Mouse (Mus musculus): Measurements from ENCODE around the gene Col1a1. TPM values are rescaled to one million over a fixed set of nuclear protein-coding genes. Genes with fewer than 3 reads are reported as not detected.

Col1a1 gene
- polyA plus RNA-seq, 1 experiment from 2014 or later: 1,421 TPM

- H3K36me3 ChIP-seq (ENCODE audit: control insufficient read depth, insufficient read depth, low read length): peaks cover 23% of the 10 kb centered on the region; the same call in 1 of the 2 replicates
- H3K4me3 ChIP-seq (ENCODE audit: low read length): no peak overlapping the region
- no peak for ATAC-seq (ENCODE audit: low read depth)
- H3K4me1 ChIP-seq (replicated peaks; ENCODE audit: control insufficient read depth, insufficient read depth, low read length): peaks cover 13% of the 10 kb centered on the region
- H3K4me2 ChIP-seq (ENCODE audit: low read depth, low read length): no peak overlapping the region
- no peak overlapping the region for H3K9ac ChIP-seq (ENCODE audit: low read length)
- H3K9me3 ChIP-seq (ENCODE audit: control insufficient read depth, low read length): no peaks in the 10 kb centered on the region
- WGBS: 47% methylated on average over 13 of the region's 13 CpGs
- no peaks in the 10 kb centered on the region for H3K27me3 ChIP-seq (ENCODE audit: control insufficient read depth, insufficient read depth, low read depth, low read length)
- peak overlapping the region; percentile 1; the same call in 1 of the 2 replicates for H3K27ac ChIP-seq (ENCODE audit: low read length)
Measured at GRCm38 (mm10) chr11:94942282-94943023, 6.4 kb downstream of the Col1a1 start.

DNA sequence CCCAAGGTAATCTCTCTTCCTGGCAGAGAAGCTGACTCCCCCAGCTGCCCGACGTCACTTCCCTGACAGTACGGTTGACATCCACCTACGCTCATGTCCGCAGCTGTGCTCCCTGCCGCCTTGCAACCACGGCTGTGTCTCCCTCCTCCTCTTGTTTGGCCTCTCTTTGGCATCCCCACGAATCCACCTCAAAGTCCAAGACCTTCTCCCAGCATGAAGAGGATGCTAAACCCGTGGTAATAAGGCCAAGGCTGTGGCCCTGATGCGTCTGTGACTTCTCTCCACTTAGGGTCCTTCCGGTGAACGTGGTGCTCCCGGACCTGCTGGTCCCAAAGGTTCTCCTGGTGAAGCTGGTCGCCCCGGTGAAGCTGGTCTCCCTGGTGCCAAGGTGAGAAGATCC lies 7.0 kb downstream of the Col1a1 start:
- H3K9ac ChIP-seq (ENCODE audit: low read length): no peak overlapping the region
- H3K27ac ChIP-seq (ENCODE audit: low read length): no peak overlapping the region
- no peaks in the 10 kb centered on the region for H3K9me3 ChIP-seq (ENCODE audit: control insufficient read depth, low read length)
- no peak for ATAC-seq (ENCODE audit: low read depth)
- H3K4me2 ChIP-seq (ENCODE audit: low read depth, low read length): no peak overlapping the region
- H3K36me3 ChIP-seq (ENCODE audit: control insufficient read depth, insufficient read depth, low read length): peaks cover 23% of the 10 kb centered on the region; the same call in 1 of the 2 replicates
- peaks cover 10% of the 10 kb centered on the region for H3K4me1 ChIP-seq (replicated peaks; ENCODE audit: control insufficient read depth, insufficient read depth, low read length)
- 73% methylated on average over 15 of the region's 15 CpGs for WGBS
- no peak overlapping the region for H3K4me3 ChIP-seq (ENCODE audit: low read length)
- H3K27me3 ChIP-seq (ENCODE audit: control insufficient read depth, insufficient read depth, low read depth, low read length): no peaks in the 10 kb centered on the region

DNA sequence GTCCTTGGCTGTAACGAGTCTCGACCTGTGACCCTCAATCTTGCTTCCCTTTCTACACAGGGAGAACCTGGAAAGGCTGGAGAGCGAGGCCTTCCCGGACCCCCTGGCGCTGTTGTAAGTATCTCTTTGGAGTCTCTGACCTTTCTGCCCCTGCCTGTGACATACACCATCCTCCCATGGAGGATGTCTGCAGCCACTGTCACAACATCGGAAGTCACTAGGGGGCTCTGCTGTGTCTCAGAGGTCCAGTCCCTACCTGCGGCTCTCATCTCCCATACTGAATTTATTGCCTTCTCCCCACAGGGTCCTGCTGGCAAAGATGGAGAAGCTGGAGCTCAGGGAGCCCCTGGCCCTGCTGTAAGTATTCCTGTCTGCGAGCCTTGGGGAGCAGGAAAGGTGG lies 8.3 kb downstream of the Col1a1 start:
- Histone ChIP-seq H3K4me2 (ENCODE audit: low read depth, low read length) (no peak overlapping the region), H3K9me3 (ENCODE audit: control insufficient read depth, low read length) (no peaks in the 10 kb centered on the region), H3K4me1 (replicated peaks; ENCODE audit: control insufficient read depth, insufficient read depth, low read length) (0 out of 2 replicates have a peak, but pooled peaks cover 5% of the 10 kb centered on the region), H3K9ac (ENCODE audit: low read length) (no peak overlapping the region), H3K27ac (ENCODE audit: low read length) (no peak overlapping the region), H3K4me3 (ENCODE audit: low read length) (no peak overlapping the region), H3K27me3 (ENCODE audit: control insufficient read depth, insufficient read depth, low read depth, low read length) (no peaks in the 10 kb centered on the region), H3K36me3 (ENCODE audit: control insufficient read depth, insufficient read depth, low read length) (peaks cover 29% of the 10 kb centered on the region; the same call in 1 of the 2 replicates)
- 24% methylated on average over 8 of the region's 8 CpGs for WGBS
- no peak for ATAC-seq (ENCODE audit: low read depth)

- no peak overlapping the region for H3K4me2 ChIP-seq (ENCODE audit: low read depth, low read length)
- H3K9ac ChIP-seq (ENCODE audit: low read length): no peak overlapping the region
- H3K4me3 ChIP-seq (ENCODE audit: low read length): no peak overlapping the region
- no peaks in the 10 kb centered on the region for H3K4me1 ChIP-seq (replicated peaks; ENCODE audit: control insufficient read depth, insufficient read depth, low read length)
- no peaks in the 10 kb centered on the region for H3K27me3 ChIP-seq (ENCODE audit: control insufficient read depth, insufficient read depth, low read depth, low read length)
- WGBS: 81% methylated on average over 12 of the region's 12 CpGs
- H3K36me3 ChIP-seq (ENCODE audit: control insufficient read depth, insufficient read depth, low read length): peaks cover 20% of the 10 kb centered on the region; the same call in 1 of the 2 replicates
- H3K9me3 ChIP-seq (ENCODE audit: control insufficient read depth, low read length): no peaks in the 10 kb centered on the region
- no peak for ATAC-seq (ENCODE audit: low read depth)
- H3K27ac ChIP-seq (ENCODE audit: low read length): no peak overlapping the region; the same call in 1 of the 2 replicates
Measured at GRCm38 (mm10) chr11:94945236-94945635, 9.2 kb downstream of the Col1a1 start.

DNA sequence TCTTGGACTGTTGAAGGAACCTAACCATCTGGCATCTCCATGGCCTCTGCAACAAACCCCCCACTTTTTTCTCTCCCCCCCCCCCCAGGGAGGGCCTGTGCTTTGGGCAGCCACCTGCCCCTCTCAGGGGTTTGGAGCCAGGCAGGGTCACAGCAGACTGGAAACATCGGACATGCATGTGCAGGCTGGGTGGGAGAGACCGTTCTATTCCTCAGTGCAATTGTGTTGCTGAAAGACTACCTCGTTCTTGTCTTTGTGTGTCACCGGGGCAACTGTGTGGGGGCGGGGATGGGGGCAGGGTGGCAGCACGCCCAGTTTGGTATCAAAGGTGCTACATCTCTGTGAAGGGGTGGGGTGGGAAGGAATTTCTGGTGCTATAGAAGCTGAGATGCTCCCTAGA lies 16.1 kb downstream of the Col1a1 start:
- no peak overlapping the region for H3K27ac ChIP-seq (ENCODE audit: low read length)
- 18% methylated on average over 6 of the region's 6 CpGs for WGBS

GRCm38 (mm10) chr11:94955103-94955502 lies 19.1 kb downstream of the Col1a1 start:
- WGBS: 62% methylated on average over 9 of the region's 9 CpGs
- ATAC-seq (ENCODE audit: low read depth): 0 out of 2 replicates have a peak, but pooled peaks have one; percentile 5
- Histone ChIP-seq H3K9me3 (ENCODE audit: control insufficient read depth, low read length) (no peaks in the 10 kb centered on the region), H3K4me2 (ENCODE audit: low read depth, low read length) (no peak overlapping the region), H3K4me1 (replicated peaks; ENCODE audit: control insufficient read depth, insufficient read depth, low read length) (peaks cover 16% of the 10 kb centered on the region), H3K9ac (ENCODE audit: low read length) (no peak overlapping the region), H3K27ac (ENCODE audit: low read length) (peak overlapping the region; percentile 47; the same call in 1 of the 2 replicates), H3K36me3 (ENCODE audit: control insufficient read depth, insufficient read depth, low read length) (no peaks in the 10 kb centered on the region), H3K4me3 (ENCODE audit: low read length) (no peak overlapping the region), H3K27me3 (ENCODE audit: control insufficient read depth, insufficient read depth, low read depth, low read length) (no peaks in the 10 kb centered on the region)

More for the DNA sequence above, 16.1 kb downstream of the Col1a1 start:
- no peak overlapping the region for H3K9ac ChIP-seq (ENCODE audit: low read length)
- peaks cover 6% of the 10 kb centered on the region; the same call in 1 of the 2 replicates for H3K36me3 ChIP-seq (ENCODE audit: control insufficient read depth, insufficient read depth, low read length)
- no peak overlapping the region for H3K4me3 ChIP-seq (ENCODE audit: low read length)
- no peaks in the 10 kb centered on the region for H3K4me1 ChIP-seq (replicated peaks; ENCODE audit: control insufficient read depth, insufficient read depth, low read length)
- H3K9me3 ChIP-seq (ENCODE audit: control insufficient read depth, low read length): no peaks in the 10 kb centered on the region
- H3K4me2 ChIP-seq (ENCODE audit: low read depth, low read length): no peak overlapping the region
- no peak for ATAC-seq (ENCODE audit: low read depth)
- no peaks in the 10 kb centered on the region for H3K27me3 ChIP-seq (ENCODE audit: control insufficient read depth, insufficient read depth, low read depth, low read length)

DNA sequence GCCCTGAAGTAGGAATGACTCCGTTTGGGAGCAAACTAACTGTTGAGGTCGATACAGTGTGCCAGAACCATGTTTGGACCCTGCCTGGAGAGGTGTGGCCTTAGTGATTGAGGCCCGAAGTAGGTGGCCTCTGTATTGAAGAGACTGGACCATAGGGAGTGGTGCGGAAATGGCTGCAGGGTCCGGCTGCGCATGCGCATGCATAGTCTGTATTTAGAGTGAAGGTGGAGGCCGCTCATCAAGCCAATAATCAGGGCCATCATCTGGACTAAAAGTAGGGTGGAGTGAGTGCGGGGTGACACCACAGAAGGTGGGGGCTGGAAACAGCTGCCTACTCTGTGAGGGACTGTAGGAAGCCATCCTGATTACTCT lies 21.7 kb downstream of the Col1a1 start:
- H3K27me3 ChIP-seq (ENCODE audit: control insufficient read depth, insufficient read depth, low read depth, low read length): no peaks in the 10 kb centered on the region
- H3K36me3 ChIP-seq (ENCODE audit: control insufficient read depth, insufficient read depth, low read length): no peaks in the 10 kb centered on the region
- WGBS: 77% methylated on average over 9 of the region's 9 CpGs
- peak overlapping the region; percentile 89 for H3K27ac ChIP-seq (ENCODE audit: low read length)
- no peak overlapping the region for H3K9ac ChIP-seq (ENCODE audit: low read length)
- H3K4me1 ChIP-seq (replicated peaks; ENCODE audit: control insufficient read depth, insufficient read depth, low read length): peaks cover 17% of the 10 kb centered on the region
- peak; percentile 10; the same call in 1 of the 2 replicates for ATAC-seq (ENCODE audit: low read depth)
- no peak overlapping the region for H3K4me2 ChIP-seq (ENCODE audit: low read depth, low read length)
- no peak overlapping the region for H3K4me3 ChIP-seq (ENCODE audit: low read length)
- no peaks in the 10 kb centered on the region for H3K9me3 ChIP-seq (ENCODE audit: control insufficient read depth, low read length)

DNA sequence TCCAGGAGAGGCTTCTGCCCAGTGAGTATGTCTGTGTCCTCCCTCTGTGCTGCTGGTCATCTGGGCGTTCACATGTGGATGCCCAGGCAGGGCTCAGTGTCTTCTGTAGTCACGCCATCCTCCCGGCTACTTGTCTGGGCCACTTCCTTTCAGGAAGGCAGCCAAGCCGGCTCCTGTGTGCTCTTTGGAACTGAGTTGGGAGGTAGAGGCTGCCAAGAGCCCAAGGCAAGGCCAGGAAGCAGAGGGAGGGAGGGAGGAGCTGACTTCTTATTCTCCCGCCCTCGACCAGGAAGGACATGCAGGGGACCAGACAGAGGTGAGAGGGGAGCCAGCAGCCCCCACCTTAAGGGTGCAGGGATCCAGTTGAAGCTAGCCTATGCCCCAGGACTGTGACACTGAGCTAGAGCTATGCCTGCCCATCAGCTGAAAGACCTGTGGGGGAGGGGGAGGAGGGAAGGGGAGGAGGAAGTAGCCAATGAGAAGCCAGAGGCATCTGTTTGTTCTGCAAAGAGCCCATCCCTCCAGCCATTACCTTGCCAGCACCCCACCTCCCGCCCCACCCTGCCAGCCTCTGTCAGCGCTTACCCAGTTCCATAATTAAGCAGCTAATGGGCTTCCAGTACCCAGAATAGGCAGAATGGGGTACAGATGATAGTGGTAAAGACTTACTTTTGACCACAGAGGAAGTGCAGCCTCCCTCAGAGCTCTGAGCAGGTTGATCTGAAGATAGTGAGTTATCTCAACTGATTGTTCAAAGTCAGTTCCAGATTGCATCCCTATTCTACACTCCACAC lies 22.2 kb downstream of the Col1a1 start:
- H3K36me3 ChIP-seq (ENCODE audit: control insufficient read depth, insufficient read depth, low read length): no peaks in the 10 kb centered on the region
- ATAC-seq (ENCODE audit: low read depth): peak; percentile 82
- H3K9ac ChIP-seq (ENCODE audit: low read length): 0 out of 2 replicates have a peak overlapping the region, but pooled peaks have one; percentile 4
- peak overlapping the region; percentile 89 for H3K27ac ChIP-seq (ENCODE audit: low read length)
- WGBS: 10% methylated on average over 8 of the region's 8 CpGs
- no peaks in the 10 kb centered on the region for H3K9me3 ChIP-seq (ENCODE audit: control insufficient read depth, low read length)
- H3K4me1 ChIP-seq (replicated peaks; ENCODE audit: control insufficient read depth, insufficient read depth, low read length): peaks cover 19% of the 10 kb centered on the region
- H3K27me3 ChIP-seq (ENCODE audit: control insufficient read depth, insufficient read depth, low read depth, low read length): no peaks in the 10 kb centered on the region
- H3K4me2 ChIP-seq (ENCODE audit: low read depth, low read length): peak overlapping the region; percentile 15; the same call in 1 of the 2 replicates
- H3K4me3 ChIP-seq (ENCODE audit: low read length): no peak overlapping the region

- no peak overlapping the region for H3K9ac ChIP-seq (ENCODE audit: low read length)
Measured at GRCm38 (mm10) chr11:94962534-94963101, 26.6 kb downstream of the Col1a1 start.

More at GRCm38 (mm10) chr11:94962534-94963101, 26.6 kb downstream of the Col1a1 start:
- H3K4me3 ChIP-seq (ENCODE audit: low read length): no peak overlapping the region
- H3K9me3 ChIP-seq (ENCODE audit: control insufficient read depth, low read length): no peaks in the 10 kb centered on the region
- peaks cover 16% of the 10 kb centered on the region for H3K4me1 ChIP-seq (replicated peaks; ENCODE audit: control insufficient read depth, insufficient read depth, low read length)
- H3K27me3 ChIP-seq (ENCODE audit: control insufficient read depth, insufficient read depth, low read depth, low read length): no peaks in the 10 kb centered on the region
- 57% methylated on average over 5 of the region's 5 CpGs for WGBS
- no peaks in the 10 kb centered on the region for H3K36me3 ChIP-seq (ENCODE audit: control insufficient read depth, insufficient read depth, low read length)
- ATAC-seq (ENCODE audit: low read depth): peak; percentile 19; the same call in 1 of the 2 replicates
- no peak overlapping the region for H3K4me2 ChIP-seq (ENCODE audit: low read depth, low read length)
- H3K27ac ChIP-seq (ENCODE audit: low read length): no peak overlapping the region
